Mouse (Mus musculus) kidney, postnatal 0 days (tissue): Measurements from ENCODE around the gene Epha3. TPM values are rescaled to one million over a fixed set of nuclear protein-coding genes. Genes with fewer than 3 reads are reported as not detected.

Source experiments
- ATAC-seq: fragments of 200-750 bp; cut with Nextera tagmentation; replicated peaks from 2 replicates; pipeline ENCODE4 v1.8.0; 2017; ENCODE audit warnings: low read depth, moderate number of reproducible peaks, moderate TSS enrichment, moderate library complexity; ENCODE audit not compliant: low FRiP score
- DNase-seq: peaks from one replicate; pipeline ENCODE4 v3.0.0-alpha.2; 2016; ENCODE audit warnings: low spot score
- H3K27ac ChIP-seq: fragments of 300-500 bp; sonication (generic); 2 replicates; pipeline ENCODE4 v1.5.1; 2014; ENCODE audit warnings: mild to moderate bottlenecking
- H3K27me3 ChIP-seq: fragments of 300-500 bp; sonication (generic); 2 replicates; pipeline ENCODE4 v1.6.1; 2014; ENCODE audit warnings: low read length, mixed read lengths; ENCODE audit not compliant: insufficient read depth
- H3K36me3 ChIP-seq: fragments of 300-500 bp; sonication (generic); 2 replicates; pipeline ENCODE4 v1.6.1; 2014; ENCODE audit warnings: low read length, mixed read lengths; ENCODE audit not compliant: insufficient read depth
- H3K4me1 ChIP-seq: fragments of 300-500 bp; sonication (generic); replicated peaks from 2 replicates; pipeline ENCODE4 v1.6.1; 2014; ENCODE audit warnings: antibody characterized with exemption, low read length, mixed read lengths; ENCODE audit not compliant: insufficient read depth
- H3K4me2 ChIP-seq: fragments of 300-500 bp; sonication (generic); 2 replicates; pipeline ENCODE4 v1.6.1; 2014; ENCODE audit warnings: mild to moderate bottlenecking, low read length, moderate library complexity, mixed read lengths
- H3K4me3 ChIP-seq: fragments of 300-500 bp; sonication (generic); replicated peaks from 2 replicates; pipeline ENCODE4 v1.5.1; 2014; ENCODE audit warnings: low read depth, low read length
- H3K9ac ChIP-seq: fragments of 300-500 bp; sonication (generic); 2 replicates; pipeline ENCODE4 v1.6.1; 2014; ENCODE audit warnings: low read depth, low read length
- H3K9me3 ChIP-seq: fragments of 300-500 bp; sonication (generic); replicated peaks from 2 replicates; pipeline ENCODE4 v1.6.1; 2016; ENCODE audit warnings: low read length, inconsistent platforms, mixed read lengths
- CTCF ChIP-seq: IDR thresholded peaks from 2 replicates; pipeline ENCODE4 v1.5.1; 2016; ENCODE audit warnings: antibody characterized with exemption, low read depth, mild to moderate bottlenecking, moderate library complexity
- WGBS: fragments of 180-500 bp; shearing (Covaris S2); extraction: QIAGEN DNeasy Blood & Tissue Kit; methylation state at CpG from one replicate; pipeline ENCODE4 v1.1.7; 2014; 5-methylcytosine and 5-hydroxymethylcytosine counted together
- polyA plus RNA-seq: library from polyadenylated mRNA; unstranded; fragments of >200 nt; fragmentation: Nextera tagmentation; extraction: Ambion mirVana; gene quantifications from 2 replicates; pipeline ENCODE4 v1.2.1, GENCODE M21; 2015

Epha3 gene
- polyA plus RNA-seq, 1 experiment from 2014 or later = 7.7 TPM

DNA sequence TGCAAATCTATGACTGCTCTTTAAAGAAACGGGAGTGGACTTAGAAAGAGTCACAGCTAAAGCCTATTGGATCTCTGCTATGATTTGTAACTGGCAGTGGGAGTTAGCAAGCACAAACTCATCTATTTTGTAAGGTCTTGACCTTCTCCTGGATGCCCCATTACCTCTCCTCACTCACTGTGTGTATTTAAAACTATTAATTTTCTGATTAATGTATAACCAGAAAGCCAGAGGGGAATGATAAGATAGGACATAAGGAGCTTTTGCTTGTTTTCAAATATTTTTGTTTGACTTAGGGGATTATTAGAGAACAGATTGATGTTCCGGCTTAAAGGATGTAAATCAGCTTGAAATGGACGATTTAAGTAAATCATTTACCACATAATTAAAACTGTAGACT is 213.2 kb downstream of the Epha3 start:
- no peaks in the 10 kb centered on the region for H3K4me1 ChIP-seq
- DNase-seq (no peak), ATAC-seq (no peak)
- WGBS = 36% methylated on average over 3 of the region's 3 CpGs
- H3K27me3 ChIP-seq = no peaks in the 10 kb centered on the region
- H3K9ac ChIP-seq = no peak overlapping the region
- no peak for TF ChIP-seq CTCF
- H3K36me3 ChIP-seq = no peaks in the 10 kb centered on the region
- no peak overlapping the region for H3K4me2 ChIP-seq
- H3K4me3 ChIP-seq = no peak overlapping the region
- no peak overlapping the region for H3K27ac ChIP-seq
- no peaks in the 10 kb centered on the region for H3K9me3 ChIP-seq

DNA sequence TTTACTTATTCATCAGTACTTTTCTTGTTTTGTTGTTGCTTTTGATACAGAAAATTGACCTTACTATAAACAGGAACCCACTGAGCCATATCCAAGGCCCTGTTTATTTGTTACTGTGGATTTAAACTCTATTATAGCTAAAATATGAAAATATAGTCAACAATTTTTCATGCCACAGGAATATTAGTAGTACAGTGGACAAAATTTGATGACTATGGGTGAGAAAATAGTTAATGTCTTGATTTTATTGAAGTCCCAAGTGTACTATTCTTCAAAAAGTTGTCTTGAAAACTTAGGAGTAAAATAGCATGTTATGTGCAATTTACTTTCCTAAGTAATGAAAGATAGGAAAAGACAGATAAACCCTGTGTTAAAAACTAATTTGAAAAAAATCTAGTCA is 217.4 kb downstream of the Epha3 start:
- Histone ChIP-seq H3K4me3 (no peak overlapping the region), H3K27me3 (no peaks in the 10 kb centered on the region), H3K4me2 (no peak overlapping the region), H3K9me3 (no peaks in the 10 kb centered on the region), H3K4me1 (no peaks in the 10 kb centered on the region), H3K27ac (no peak overlapping the region), H3K36me3 (no peaks in the 10 kb centered on the region), H3K9ac (no peak overlapping the region)
- DNase-seq (no peak), ATAC-seq (no peak)
- TF ChIP-seq CTCF = no peak

DNA sequence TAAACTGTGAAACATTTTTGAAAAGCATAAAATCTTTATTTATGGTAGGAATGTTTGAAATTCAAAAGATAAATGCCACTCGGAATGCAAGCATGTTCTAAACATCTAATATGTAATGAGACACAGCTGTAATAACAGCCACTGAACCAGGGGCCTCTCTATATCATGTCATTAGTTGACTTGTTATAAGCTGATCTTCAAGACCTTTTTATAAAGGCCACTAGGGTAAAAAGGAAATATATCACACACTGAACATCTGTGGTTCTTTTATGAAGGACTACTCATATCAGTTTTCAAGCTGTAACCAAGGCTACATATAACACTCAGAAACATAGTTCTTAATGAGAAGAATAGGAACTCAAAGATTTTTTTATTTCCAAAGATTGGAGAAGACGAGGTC is 221.3 kb downstream of the Epha3 start:
- TF ChIP-seq CTCF = no peak
- ATAC-seq = no peak
- Histone ChIP-seq H3K4me1 (no peaks in the 10 kb centered on the region), H3K27ac (no peak overlapping the region), H3K4me2 (no peak overlapping the region), H3K9me3 (no peaks in the 10 kb centered on the region), H3K36me3 (no peaks in the 10 kb centered on the region), H3K27me3 (no peaks in the 10 kb centered on the region), H3K9ac (no peak overlapping the region), H3K4me3 (no peak overlapping the region)
- peak; percentile 74 for DNase-seq
- WGBS = 38% methylated on average over 2 of the region's 2 CpGs

DNA sequence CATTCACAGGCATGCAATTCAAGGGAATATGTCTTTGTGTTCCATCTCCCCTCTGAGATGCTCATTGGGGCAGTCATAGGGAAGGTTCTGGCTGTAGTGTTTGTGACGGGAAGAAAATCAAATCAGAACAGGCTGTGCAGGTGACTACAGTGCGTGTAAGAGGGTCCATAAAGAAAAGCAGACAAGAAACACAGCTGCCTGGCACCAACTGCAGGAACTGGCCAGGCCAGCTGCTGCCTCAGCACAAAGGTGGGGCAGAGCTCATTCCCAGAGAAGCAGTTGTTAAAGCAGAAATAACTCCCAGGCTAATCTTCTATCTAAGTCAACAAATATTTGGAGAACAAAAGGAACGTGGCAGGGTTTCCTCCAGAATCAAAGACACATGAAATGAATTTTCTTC is 222.4 kb downstream of the Epha3 start:
- no peak for DNase-seq
- WGBS = 51% methylated on average over 3 of the region's 3 CpGs
- no peak overlapping the region for H3K4me3 ChIP-seq

DNA sequence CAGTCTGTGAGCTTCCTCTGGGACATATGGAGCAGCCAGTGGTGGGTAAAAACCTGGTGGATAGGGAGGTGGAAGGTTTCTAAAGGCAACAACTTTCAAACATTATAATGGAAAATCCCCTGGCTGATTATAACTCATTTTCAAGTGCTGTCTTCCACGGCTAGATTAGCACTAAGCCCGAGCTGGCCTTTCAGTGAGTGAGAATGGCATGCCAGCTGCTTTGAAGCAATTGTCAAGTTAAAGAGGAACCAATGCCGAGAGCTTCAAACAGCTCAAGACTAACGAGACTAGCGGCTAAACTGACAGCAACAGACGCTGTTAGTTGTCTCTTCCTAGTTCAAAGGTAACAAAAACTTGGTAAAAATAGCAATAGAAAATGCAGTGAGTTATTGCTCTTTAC is 225.3 kb downstream of the Epha3 start:
- Histone ChIP-seq H3K36me3 (no peaks in the 10 kb centered on the region), H3K4me3 (no peak overlapping the region), H3K27me3 (no peaks in the 10 kb centered on the region), H3K4me2 (no peak overlapping the region), H3K4me1 (no peaks in the 10 kb centered on the region), H3K9me3 (no peaks in the 10 kb centered on the region), H3K27ac (no peak overlapping the region), H3K9ac (no peak overlapping the region)
- no peak for TF ChIP-seq CTCF
- 30% methylated on average over 6 of the region's 6 CpGs for WGBS
- no peak for ATAC-seq
- DNase-seq = no peak

More for the DNA sequence above, 222.4 kb downstream of the Epha3 start:
- Histone ChIP-seq H3K4me2 (no peak overlapping the region), H3K9me3 (no peaks in the 10 kb centered on the region), H3K27me3 (no peaks in the 10 kb centered on the region), H3K27ac (no peak overlapping the region), H3K9ac (no peak overlapping the region), H3K36me3 (no peaks in the 10 kb centered on the region), H3K4me1 (no peaks in the 10 kb centered on the region)
- TF ChIP-seq CTCF = no peak
- ATAC-seq = no peak

DNA sequence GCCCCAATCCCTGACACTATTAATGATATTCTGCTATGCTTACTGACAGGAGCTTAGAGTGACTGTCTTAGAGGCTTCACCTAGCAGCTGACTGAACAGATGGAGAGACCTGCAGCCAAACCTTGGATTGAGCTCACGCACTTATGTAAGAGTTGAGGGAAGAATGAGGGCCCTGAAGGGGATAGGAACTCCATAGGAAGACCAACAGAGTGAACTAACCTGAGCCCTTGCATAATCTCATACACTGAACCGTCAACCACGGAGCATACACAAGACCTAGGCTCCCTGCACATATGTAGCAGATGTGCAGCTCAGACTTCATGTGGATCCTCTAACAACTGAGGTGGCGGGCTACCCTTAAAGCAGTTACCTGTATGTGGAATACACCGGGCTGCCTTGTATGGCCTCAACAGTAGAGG is 230.2 kb downstream of the Epha3 start:
- TF ChIP-seq CTCF = no peak
- H3K4me3 ChIP-seq = no peak overlapping the region
- H3K9me3 ChIP-seq = no peaks in the 10 kb centered on the region
- no peak for DNase-seq
- H3K27ac ChIP-seq = no peak overlapping the region
- H3K9ac ChIP-seq = no peak overlapping the region
- H3K4me1 ChIP-seq = no peaks in the 10 kb centered on the region
- H3K36me3 ChIP-seq = no peaks in the 10 kb centered on the region
- no peaks in the 10 kb centered on the region for H3K27me3 ChIP-seq
- WGBS = 92% methylated on average over 5 of the region's 5 CpGs
- ATAC-seq = no peak
- H3K4me2 ChIP-seq = no peak overlapping the region

DNA sequence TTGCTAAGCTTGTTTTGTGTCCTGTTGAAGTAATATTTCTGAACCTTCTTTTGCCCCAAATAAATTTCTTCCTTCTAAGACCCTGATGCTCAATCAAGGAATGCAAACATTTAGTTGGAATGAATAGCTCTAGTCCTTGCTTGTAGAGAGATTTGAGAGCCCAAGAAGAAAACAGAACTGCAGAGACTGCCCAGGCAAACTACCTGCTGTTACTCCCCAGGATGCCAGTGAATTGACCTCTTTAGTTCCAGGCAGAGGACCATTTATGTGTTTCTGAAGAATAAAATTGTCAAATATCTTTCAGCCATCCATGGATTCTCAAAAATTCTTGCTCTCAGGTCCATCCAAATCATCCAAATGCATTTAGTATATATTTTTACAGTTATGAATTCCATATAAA is 238.7 kb downstream of the Epha3 start:
- ATAC-seq (no peak), DNase-seq (no peak)
- no peak for TF ChIP-seq CTCF
- Histone ChIP-seq H3K36me3 (no peaks in the 10 kb centered on the region), H3K9me3 (no peaks in the 10 kb centered on the region), H3K27ac (no peak overlapping the region), H3K9ac (no peak overlapping the region), H3K4me3 (no peak overlapping the region), H3K4me1 (no peaks in the 10 kb centered on the region), H3K27me3 (no peaks in the 10 kb centered on the region), H3K4me2 (no peak overlapping the region)
